Mouse (Mus musculus) stomach, postnatal 0 days (tissue): ENCODE data around the gene Dlg2. TPM values are rescaled to one million over a fixed set of nuclear protein-coding genes. Genes with fewer than 3 reads are reported as not detected.

Experiments used
- ATAC-seq: fragments of 200-750 bp; cut with Nextera tagmentation; 2 replicates; pipeline ENCODE4 v1.8.0; 2017; ENCODE audit not compliant: low FRiP score, low TSS enrichment
- DNase-seq: peaks from one replicate; pipeline ENCODE4 v3.0.0-alpha.2; 2016; ENCODE audit warnings: low spot score
- H3K27ac ChIP-seq: fragments of 300-500 bp; sonication (generic); replicated peaks from 2 replicates; pipeline ENCODE4 v1.5.1; 2014; ENCODE audit warnings: mild to moderate bottlenecking, control low read depth
- H3K27me3 ChIP-seq: fragments of 300-500 bp; sonication (generic); 2 replicates; pipeline ENCODE4 v1.6.1; 2014; ENCODE audit warnings: low read length; ENCODE audit not compliant: control insufficient read depth, insufficient read depth
- H3K36me3 ChIP-seq: fragments of 300-500 bp; sonication (generic); 2 replicates; pipeline ENCODE4 v1.6.1; 2014; ENCODE audit warnings: low read length, mixed read lengths; ENCODE audit not compliant: control insufficient read depth, insufficient read depth
- H3K4me1 ChIP-seq: fragments of 300-500 bp; sonication (generic); replicated peaks from 2 replicates; pipeline ENCODE4 v1.6.1; 2014; ENCODE audit warnings: antibody characterized with exemption; ENCODE audit not compliant: control insufficient read depth, insufficient read depth
- H3K4me2 ChIP-seq: fragments of 300-500 bp; sonication (generic); replicated peaks from 2 replicates; pipeline ENCODE4 v1.6.1; 2014; ENCODE audit warnings: low read depth, mild to moderate bottlenecking, control low read depth, moderate library complexity
- H3K4me3 ChIP-seq: fragments of 300-500 bp; sonication (generic); 2 replicates; pipeline ENCODE4 v1.5.1; 2014; ENCODE audit warnings: low read depth, low read length, control low read depth
- H3K9ac ChIP-seq: fragments of 300-500 bp; sonication (generic); 2 replicates; pipeline ENCODE4 v1.6.1; 2014; ENCODE audit warnings: mild to moderate bottlenecking, low read length, control low read depth, mixed read lengths
- H3K9me3 ChIP-seq: fragments of 300-500 bp; sonication (generic); 2 replicates; pipeline ENCODE4 v1.6.1; 2016; ENCODE audit warnings: low read length; ENCODE audit not compliant: control insufficient read depth
- CTCF ChIP-seq: IDR thresholded peaks from 2 replicates; pipeline ENCODE4 v1.5.1; 2016; ENCODE audit warnings: antibody characterized with exemption, low read depth, mild to moderate bottlenecking, moderate library complexity
- EP300 ChIP-seq: optimal IDR thresholded peaks from 2 replicates; pipeline ENCODE3; 2016; ENCODE audit warnings: antibody characterized with exemption
- WGBS: fragments of 180-500 bp; shearing (Covaris S2); extraction: QIAGEN DNeasy Blood & Tissue Kit; methylation state at CpG from one replicate; pipeline ENCODE4 v1.1.7; 2014; 5-methylcytosine and 5-hydroxymethylcytosine counted together
- polyA plus RNA-seq: library from polyadenylated mRNA; unstranded; fragments of >200 nt; fragmentation: Nextera tagmentation; extraction: Ambion mirVana; gene quantifications from 2 replicates; pipeline ENCODE4 v1.2.1, GENCODE M21; 2015

Dlg2 gene
- polyA plus RNA-seq, 1 experiment from 2014 or later: 12.8 TPM

DNA sequence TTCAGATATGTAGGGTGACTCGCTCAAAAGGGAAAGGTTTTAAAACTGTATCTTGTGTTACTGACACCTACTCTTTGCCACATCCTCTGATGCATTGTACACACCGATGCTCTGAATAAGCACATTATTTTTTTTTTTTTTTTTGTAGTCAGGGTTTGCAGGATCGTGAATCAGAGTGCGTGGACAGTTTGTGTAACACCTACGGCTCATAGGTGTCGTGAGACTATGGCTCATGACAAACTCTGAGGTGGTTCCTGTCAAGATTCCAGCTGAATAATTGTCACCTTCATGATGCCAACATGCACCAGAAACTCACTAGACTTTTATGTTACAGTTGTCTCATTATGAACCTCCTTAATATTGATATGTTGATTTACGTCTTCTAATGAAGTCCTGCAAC is 620.0 kb downstream of the Dlg2 start:
- Histone ChIP-seq H3K27ac (no peak overlapping the region), H3K9me3 (no peaks in the 10 kb centered on the region), H3K4me3 (no peak overlapping the region), H3K9ac (no peak overlapping the region), H3K4me2 (no peak overlapping the region), H3K36me3 (no peaks in the 10 kb centered on the region), H3K4me1 (no peaks in the 10 kb centered on the region), H3K27me3 (no peaks in the 10 kb centered on the region)
- ATAC-seq: no peak
- WGBS: 84% methylated on average over 7 of the region's 7 CpGs
- no peak for TF ChIP-seq CTCF
- TF ChIP-seq EP300: no peak
- DNase-seq: no peak

DNA sequence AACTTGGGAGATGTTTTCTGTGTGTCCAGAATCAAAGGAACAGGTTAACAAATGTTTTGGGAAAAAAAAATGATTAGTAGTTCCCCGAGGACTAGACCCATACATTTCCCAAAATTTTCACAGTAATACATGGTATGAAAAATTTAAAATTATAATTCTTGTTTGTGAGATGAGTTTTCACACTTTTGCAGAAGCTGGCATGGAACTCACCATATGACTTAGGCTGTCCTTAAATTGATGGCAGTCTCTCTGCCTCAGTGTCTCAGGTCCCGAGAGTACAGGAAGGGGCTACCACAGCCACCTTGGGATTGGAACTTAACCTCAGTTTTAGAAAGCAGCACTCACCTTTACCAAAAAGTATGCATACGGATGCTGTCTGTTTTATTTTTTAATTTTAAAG is 622.0 kb downstream of the Dlg2 start:
- no peak for TF ChIP-seq CTCF
- no peak for TF ChIP-seq EP300
- no peak overlapping the region for H3K4me2 ChIP-seq
- 74% methylated on average over 3 of the region's 3 CpGs for WGBS
- H3K9me3 ChIP-seq: no peaks in the 10 kb centered on the region
- no peak overlapping the region for H3K4me3 ChIP-seq
- H3K27me3 ChIP-seq: no peaks in the 10 kb centered on the region
- H3K27ac ChIP-seq: no peak overlapping the region
- no peak for DNase-seq
- no peaks in the 10 kb centered on the region for H3K36me3 ChIP-seq
- no peak for ATAC-seq
- no peaks in the 10 kb centered on the region for H3K4me1 ChIP-seq
- no peak overlapping the region for H3K9ac ChIP-seq

DNA sequence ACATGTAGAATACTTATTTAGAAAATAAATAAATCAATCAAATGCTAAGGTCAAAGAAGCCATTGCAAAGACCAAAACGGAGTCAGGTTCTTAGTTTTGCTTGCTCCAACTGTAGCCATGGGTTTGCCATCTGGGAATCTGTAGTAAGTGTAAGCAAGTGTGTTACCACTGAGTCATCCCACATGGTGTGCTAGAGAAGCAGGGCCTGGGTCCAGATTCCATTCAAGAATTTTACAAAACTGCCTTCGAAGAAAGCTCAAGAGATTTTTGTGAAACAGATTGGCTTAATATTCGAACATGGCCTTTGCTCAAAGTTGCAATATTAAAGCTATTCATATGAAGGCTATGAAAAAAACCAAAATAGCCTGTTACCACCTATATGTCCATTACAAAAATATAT is 633.1 kb downstream of the Dlg2 start:
- 52% methylated on average over 3 of the region's 3 CpGs for WGBS
- ATAC-seq (no peak), DNase-seq (no peak)
- TF ChIP-seq EP300 (no peak), CTCF (no peak)
- no peak overlapping the region for H3K9ac ChIP-seq
- no peak overlapping the region for H3K4me2 ChIP-seq
- no peaks in the 10 kb centered on the region for H3K4me1 ChIP-seq
- H3K9me3 ChIP-seq: no peaks in the 10 kb centered on the region
- H3K4me3 ChIP-seq: no peak overlapping the region
- H3K27me3 ChIP-seq: no peaks in the 10 kb centered on the region
- H3K36me3 ChIP-seq: no peaks in the 10 kb centered on the region
- no peak overlapping the region for H3K27ac ChIP-seq

DNA sequence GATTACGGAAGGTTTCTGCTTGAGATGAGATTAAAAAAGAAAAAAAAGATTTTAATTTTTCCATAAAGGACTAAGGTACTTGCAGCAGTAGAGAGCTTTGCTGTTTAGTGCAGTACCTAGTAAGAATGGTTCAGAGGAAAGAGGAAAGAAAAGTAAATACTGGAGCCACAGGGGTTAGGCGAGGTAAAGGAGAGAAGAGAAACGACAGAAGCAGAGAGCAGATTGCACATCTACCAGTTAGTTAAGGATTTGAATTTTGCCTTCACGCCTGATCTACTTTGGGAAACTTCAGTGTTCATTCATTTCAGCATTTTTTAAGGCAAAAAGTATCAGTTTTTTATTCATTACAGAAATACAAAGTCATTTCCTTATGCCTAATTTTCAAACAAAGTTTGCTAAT is 655.7 kb downstream of the Dlg2 start:
- Histone ChIP-seq H3K4me1 (no peaks in the 10 kb centered on the region), H3K9ac (no peak overlapping the region), H3K9me3 (no peaks in the 10 kb centered on the region), H3K27ac (no peak overlapping the region), H3K27me3 (no peaks in the 10 kb centered on the region), H3K36me3 (no peaks in the 10 kb centered on the region), H3K4me2 (no peak overlapping the region), H3K4me3 (no peak overlapping the region)
- ATAC-seq (no peak), DNase-seq (no peak)
- 53% methylated on average over 4 of the region's 4 CpGs for WGBS
- TF ChIP-seq EP300 (no peak), CTCF (no peak)

DNA sequence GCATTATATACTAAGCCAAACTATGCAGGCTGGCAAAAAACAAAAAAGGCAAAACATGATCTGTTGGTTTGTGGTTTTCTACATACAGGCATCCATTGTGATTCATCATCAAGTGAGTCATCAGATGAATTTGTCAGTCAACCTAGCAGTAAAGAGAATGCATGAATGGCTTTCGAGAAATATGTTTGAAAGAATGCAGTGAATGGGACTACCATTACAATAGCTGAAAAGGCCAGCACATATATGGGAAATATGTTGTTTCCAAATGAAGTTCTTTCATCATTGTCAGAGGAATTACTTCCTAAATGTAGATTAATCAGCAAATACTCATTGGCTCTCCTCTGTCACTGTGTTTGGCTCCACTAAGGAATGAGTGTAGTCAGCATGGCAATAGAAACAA is 677.6 kb downstream of the Dlg2 start:
- TF ChIP-seq CTCF (no peak), EP300 (no peak)
- DNase-seq (no peak), ATAC-seq (no peak)
- 63% methylated on average over 1 of the region's 1 CpGs for WGBS
- Histone ChIP-seq H3K36me3 (no peaks in the 10 kb centered on the region), H3K4me1 (no peaks in the 10 kb centered on the region), H3K27ac (no peak overlapping the region), H3K9me3 (no peaks in the 10 kb centered on the region), H3K4me3 (no peak overlapping the region), H3K4me2 (no peak overlapping the region), H3K27me3 (no peaks in the 10 kb centered on the region), H3K9ac (no peak overlapping the region)

DNA sequence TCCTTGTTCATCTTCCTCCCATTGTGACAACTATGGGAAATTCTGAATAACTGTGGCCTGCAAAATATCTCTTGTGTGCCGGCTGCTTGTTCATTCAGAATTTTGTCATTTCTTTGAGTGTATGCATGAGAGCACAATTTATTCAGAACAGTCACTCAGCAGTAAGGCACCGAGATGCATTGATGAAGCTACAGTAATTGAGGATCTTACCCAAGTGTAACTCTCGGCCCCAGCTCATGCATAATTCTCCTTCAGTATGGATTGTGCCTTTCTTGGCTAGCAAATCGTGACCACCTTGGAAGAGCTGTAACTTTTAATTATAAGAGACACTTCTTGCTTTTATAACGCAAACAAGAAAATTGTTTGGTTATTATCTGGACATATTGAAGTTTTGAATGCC is 682.7 kb downstream of the Dlg2 start:
- no peak overlapping the region for H3K4me3 ChIP-seq
- no peak overlapping the region for H3K4me2 ChIP-seq
- DNase-seq (no peak), ATAC-seq (no peak)
- TF ChIP-seq EP300: no peak
- no peak for TF ChIP-seq CTCF
- no peaks in the 10 kb centered on the region for H3K9me3 ChIP-seq
- no peak overlapping the region for H3K27ac ChIP-seq
- 85% methylated on average over 5 of the region's 5 CpGs for WGBS
- H3K4me1 ChIP-seq: no peaks in the 10 kb centered on the region
- H3K27me3 ChIP-seq: no peaks in the 10 kb centered on the region
- H3K36me3 ChIP-seq: no peaks in the 10 kb centered on the region
- H3K9ac ChIP-seq: no peak overlapping the region
